15 mouse cellular contexts compared by ENCODE assay signal in genomic region chr2:62392098-62392497, GRCm38 (mm10). TPM values are rescaled to one million over a fixed set of nuclear protein-coding genes. Genes with fewer than 3 reads are reported as not detected.
DNase-seq lines count a peak whose midpoint lies in the region; ATAC-seq and TF ChIP-seq lines count a peak whose summit lies in the region.
"Had no signal": no experiment of that assay in that cellular context is flagged by ENCODE, and none has a peak within 500 bp of the region (broad histone marks: within the 10 kb centered on the region; RNA-seq: fewer than 3 reads in every experiment).

No protein-coding gene starts in this region.

- ATAC-seq in neutrophil, adult 5-6 weeks (ENCODE audit: extremely low read depth, insufficient number of reproducible peaks, low FRiP score, poor library complexity, severe bottlenecking) = peak; percentile 74
- ATAC-seq: intestine, postnatal 0 days had no signal

- H3K4me3 ChIP-seq in spleen, adult 2 months (ENCODE audit: extremely low read depth, insufficient read depth, insufficient read length) = no peak overlapping the region
- H3K4me3 ChIP-seq: forebrain, embryonic 10.5 days; heart, embryonic 13.5 days; hindbrain, embryonic 12.5 days; myocyte had no signal

- no peaks in the 10 kb centered on the region for H3K27me3 ChIP-seq in spleen, adult 2 months (ENCODE audit: control insufficient read depth, insufficient read depth, low read length)
- H3K27me3 ChIP-seq: heart, embryonic 13.5 days; hindbrain, embryonic 12.5 days had no signal

- no peaks in the 10 kb centered on the region for H3K36me3 ChIP-seq in spleen, adult 2 months (ENCODE audit: control insufficient read depth, insufficient read depth, low read length)
- H3K36me3 ChIP-seq: forebrain, embryonic 10.5 days; heart, embryonic 13.5 days; hindbrain, embryonic 12.5 days had no signal

- WGBS in spleen, adult 2 months = 6% methylated on average over 3 of the region's 3 CpGs

- DNase-seq in spleen, adult 2 months (ENCODE audit: low read depth in 1 of 2, low spot score in 2 of 2) = peak in 1 of 2 experiments; percentile 41
- DNase-seq in spleen, postnatal 14 days (ENCODE audit: low spot score in 2 of 2) = no peak
- DNase-seq in T-cell, adult 2 months (ENCODE audit: low spot score) = peak; percentile 14
- DNase-seq in gastrocnemius, adult 8-10 months (ENCODE audit: low spot score in 2 of 2) = no peak
- DNase-seq in kidney, postnatal 10 days = no peak
- no peak for DNase-seq in layer of hippocampus, adult 9-11 months
- DNase-seq: adrenal gland, adult 2 months; cerebellum, adult 11-12 months; kidney, postnatal 36 days had no signal

- TF ChIP-seq CTCF in spleen, adult 2 months (IDR thresholded peaks at IDR 0.05; ENCODE audit: extremely low read depth, insufficient read depth, insufficient read length, insufficient replicate concordance) = no peak

- H3K4me1 ChIP-seq in spleen, adult 2 months (ENCODE audit: control insufficient read depth, insufficient read depth, insufficient read length) = peaks cover 24% of the 10 kb centered on the region
- H3K4me1 ChIP-seq: forebrain, embryonic 10.5 days; heart, embryonic 13.5 days; hindbrain, embryonic 12.5 days had no signal

- peak overlapping the region; percentile 58 for H3K27ac ChIP-seq in spleen, adult 2 months (ENCODE audit: insufficient read depth, low read length)
- H3K27ac ChIP-seq: forebrain, embryonic 10.5 days; heart, embryonic 13.5 days; hindbrain, embryonic 12.5 days had no signal

- no peak for TF ChIP-seq POLR2A in spleen, adult 2 months (IDR thresholded peaks at IDR 0.05; ENCODE audit: low read depth, low read length)

RNA-seq across cellular contexts. Expression of gene Dpp4, which starts 19.9 kb away (rescaled TPM):
- 10.1 and 11.4 TPM in 2 replicates for polyA plus RNA-seq in spleen, adult 2 months (2012; rRNA removed)
- total RNA-seq in neutrophil, adult 5-6 weeks (2017) = 69.1 and 98.1 TPM in 2 replicates
- total RNA-seq in gastrocnemius, adult 8-10 months (2022) = 1 to 10 TPM; 2.0 to 3.4 (median 2.2) TPM
- polyA plus RNA-seq: myocyte had no signal

Comparison
In these comparisons a context has a peak if more than half of its experiments do, and no peak if none do; other contexts are left out.
1. RNA of gene Dpp4, which starts 19.9 kb away (total RNA-seq): 69.1 to 98.1 TPM in neutrophil, adult 5-6 weeks; 2.0 to 3.4 TPM in gastrocnemius, adult 8-10 months; every median in the first group is over 10 times any median in the second.